Mouse (Mus musculus) B cell, adult 67 days (primary cell): ENCODE data around the gene Rbbp6. TPM values are rescaled to one million over a fixed set of nuclear protein-coding genes. Genes with fewer than 3 reads are reported as not detected.

Experiments used
- total RNA-seq, 2 experiments: library from RNA; stranded (reverse); gene quantifications; 4 replicates each; pipeline ENCODE4 v1.2.4; 2023

The Rbbp6 gene
- 100 to 1,000 TPM; 178 to 183 TPM for total RNA-seq

DNA sequence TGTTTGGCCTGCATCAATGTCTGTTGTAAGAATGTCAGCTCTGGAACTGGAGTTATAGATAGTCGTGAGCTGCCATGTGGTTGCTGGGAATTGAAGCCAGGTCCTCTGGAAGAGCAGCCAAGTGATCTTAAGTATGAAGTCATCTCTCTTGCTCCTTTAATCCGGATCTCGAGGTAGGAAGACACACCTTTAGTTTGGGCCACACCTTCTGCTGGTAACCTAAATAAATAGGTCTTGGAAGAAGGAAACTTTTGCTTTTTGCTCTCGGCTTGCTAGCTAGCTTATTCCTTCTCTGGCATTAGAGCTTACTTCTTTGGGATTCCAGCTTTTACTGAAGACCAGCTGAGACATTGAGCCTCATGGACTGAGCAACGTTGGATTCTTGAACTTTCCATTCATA, at the start of gene Rbbp6:
Gene Rbbp6 (plus strand): TSS at position 301 of the 400 bp plus-strand sequence.

Other genes starting within 250 kb of the Rbbp6 start
- 100 to 1,000 TPM; 101 to 128 TPM for gene Tnrc6a, start 158.2 kb downstream of the Rbbp6 start, total RNA-seq
- gene Slc5a11, start 249.1 kb downstream of the Rbbp6 start, total RNA-seq = not detected